14 mouse cellular contexts compared by ENCODE assay signal in genomic region chr14:45492038-45492437, GRCm38 (mm10). TPM values are rescaled to one million over a fixed set of nuclear protein-coding genes. Genes with fewer than 3 reads are reported as not detected.
A peak's percentile ranks its signal among the peaks of the same experiment; 100 is the strongest.
DNase-seq lines count a peak whose midpoint lies in the region; ATAC-seq lines count a peak whose summit lies in the region.
"Had no signal": no experiment of that assay in that cellular context is flagged by ENCODE, and none has a peak within 500 bp of the region (broad histone marks: within the 10 kb centered on the region; RNA-seq: fewer than 3 reads in every experiment).

No protein-coding gene starts in this region.

- no peak overlapping the region for H3K9ac ChIP-seq in heart, embryonic 11.5 days (ENCODE audit: low read depth, low read length)
- no peak overlapping the region for H3K9ac ChIP-seq in heart, embryonic 13.5 days
- H3K9ac ChIP-seq: forebrain, embryonic 15.5 days had no signal

- peaks cover 12% of the 10 kb centered on the region; the same call in 1 of the 2 replicates for H3K36me3 ChIP-seq in heart, embryonic 11.5 days (ENCODE audit: control insufficient read depth, insufficient read depth, low read length)
- H3K36me3 ChIP-seq in heart, embryonic 13.5 days = peaks cover 56% of the 10 kb centered on the region
- H3K36me3 ChIP-seq in midbrain, embryonic 10.5 days = peaks cover 54% of the 10 kb centered on the region
- H3K36me3 ChIP-seq: forebrain, embryonic 15.5 days had no signal

- H3K27ac ChIP-seq in heart, embryonic 11.5 days (ENCODE audit: low read depth, low read length) = peak overlapping the region; percentile 22; the same call in 1 of the 2 replicates
- H3K27ac ChIP-seq in heart, embryonic 13.5 days (replicated peaks) = peak overlapping the region; percentile 57
- H3K27ac ChIP-seq in midbrain, embryonic 10.5 days (replicated peaks) = no peak overlapping the region
- H3K27ac ChIP-seq: forebrain, embryonic 15.5 days; layer of hippocampus, adult 2 months had no signal

- WGBS in heart, embryonic 11.5 days (ENCODE audit: insufficient replicate concordance) = 43% methylated on average over 4 of the region's 4 CpGs
- 43% methylated on average over 4 of the region's 4 CpGs for WGBS in heart, embryonic 13.5 days
- WGBS in midbrain, embryonic 10.5 days = 92% methylated on average over 4 of the region's 4 CpGs

- no peaks in the 10 kb centered on the region for H3K27me3 ChIP-seq in heart, embryonic 11.5 days (ENCODE audit: control insufficient read depth, insufficient read depth, low read length)
- no peaks in the 10 kb centered on the region for H3K27me3 ChIP-seq in heart, embryonic 13.5 days (replicated peaks)
- no peaks in the 10 kb centered on the region for H3K27me3 ChIP-seq in midbrain, embryonic 10.5 days (ENCODE audit: low read depth, poor library complexity, severe bottlenecking)
- H3K27me3 ChIP-seq: forebrain, embryonic 15.5 days had no signal

- H3K4me2 ChIP-seq in heart, embryonic 11.5 days = no peak overlapping the region
- no peak overlapping the region for H3K4me2 ChIP-seq in heart, embryonic 13.5 days
- H3K4me2 ChIP-seq: forebrain, embryonic 15.5 days; midbrain, embryonic 11.5 days had no signal

- peaks cover 4% of the 10 kb centered on the region for H3K4me1 ChIP-seq in heart, embryonic 11.5 days (ENCODE audit: control insufficient read depth, insufficient read depth, low read length)
- peaks cover 20% of the 10 kb centered on the region for H3K4me1 ChIP-seq in heart, embryonic 13.5 days
- no peaks in the 10 kb centered on the region for H3K4me1 ChIP-seq in midbrain, embryonic 10.5 days
- H3K4me1 ChIP-seq: forebrain, embryonic 15.5 days had no signal

- no peak for DNase-seq in heart, postnatal 25 days (ENCODE audit: low spot score)
- peak; percentile 62 for DNase-seq in NIH3T3 (ENCODE audit: low read depth)
- DNase-seq in lung, postnatal 25 days (ENCODE audit: low spot score) = peak; percentile 64
- no peak for DNase-seq in thymus, adult 18-20 months
- no peak for DNase-seq in midbrain, embryonic 10.5 days (ENCODE audit: low spot score)
- DNase-seq: embryo, embryonic 11 days; right cerebral cortex, postnatal 25 days had no signal

- no peaks in the 10 kb centered on the region for H3K9me3 ChIP-seq in heart, embryonic 11.5 days (replicated peaks; ENCODE audit: control insufficient read depth, low read length)
- no peaks in the 10 kb centered on the region for H3K9me3 ChIP-seq in heart, embryonic 13.5 days
- H3K9me3 ChIP-seq in midbrain, embryonic 10.5 days (replicated peaks) = peaks cover 5% of the 10 kb centered on the region; the same call in 1 of the 2 replicates
- H3K9me3 ChIP-seq: forebrain, embryonic 15.5 days had no signal

- intact Hi-C loops in heart, postnatal 25 days (cut with DNase I) = no loop called here

- ATAC-seq in heart, embryonic 11.5 days (replicated peaks; ENCODE audit: insufficient number of reproducible peaks, low FRiP score, low TSS enrichment) = no peak
- ATAC-seq in heart, embryonic 13.5 days (ENCODE audit: extremely low read depth, insufficient number of reproducible peaks, low FRiP score, low TSS enrichment) = no peak
- ATAC-seq: forebrain, embryonic 15.5 days had no signal

- H3K4me3 ChIP-seq in heart, embryonic 11.5 days (ENCODE audit: low read depth, low read length) = no peak overlapping the region
- no peak overlapping the region for H3K4me3 ChIP-seq in heart, embryonic 13.5 days
- no peak overlapping the region for H3K4me3 ChIP-seq in midbrain, embryonic 10.5 days
- H3K4me3 ChIP-seq: forebrain, embryonic 15.5 days; layer of hippocampus, adult 2 months had no signal

RNA-seq across cellular contexts. Expression of gene Fermt2, which starts 37.9 kb away (rescaled TPM):
- polyA plus RNA-seq in heart, embryonic 11.5 days (2014; fragmentation: Nextera tagmentation; extraction: Ambion mirVana) = 168 and 188 TPM in 2 replicates
- total RNA-seq in heart, postnatal 25 days (2021) = 100 to 1,000 TPM; 253 to 256 TPM
- 170 and 197 TPM in 2 replicates for polyA plus RNA-seq in heart, embryonic 13.5 days (2015; fragmentation: Nextera tagmentation; extraction: Ambion mirVana)
- polyA plus RNA-seq in midbrain, embryonic 10.5 days (2016; fragmentation: Nextera tagmentation; extraction: Ambion mirVana) = 72.8 and 82.8 TPM in 2 replicates
- total RNA-seq: hematopoietic stem cell, adult 5-6 weeks; MEL had no signal

Comparison
In these comparisons a context has a peak if more than half of its experiments do, and no peak if none do; other contexts are left out.
1. DNase-seq: peak in NIH3T3 (single experiment) and lung, postnatal 25 days (single experiment); none in heart, postnatal 25 days (single experiment), thymus, adult 18-20 months (0 of 2) and midbrain, embryonic 10.5 days (single experiment).